Mouse (Mus musculus) urinary bladder, postnatal 10 days (tissue): ENCODE results near the gene Gm6793.

Source experiments
- DNase-seq: peaks from one replicate; pipeline ENCODE4 v3.0.0; 2022; ENCODE audit warnings: low spot score

Gene Gm6793

GRCm38 (mm10) chr8:111982116-111982515 is 32.7 kb downstream of the Gm6793 start:
- DNase-seq = no peak

DNA sequence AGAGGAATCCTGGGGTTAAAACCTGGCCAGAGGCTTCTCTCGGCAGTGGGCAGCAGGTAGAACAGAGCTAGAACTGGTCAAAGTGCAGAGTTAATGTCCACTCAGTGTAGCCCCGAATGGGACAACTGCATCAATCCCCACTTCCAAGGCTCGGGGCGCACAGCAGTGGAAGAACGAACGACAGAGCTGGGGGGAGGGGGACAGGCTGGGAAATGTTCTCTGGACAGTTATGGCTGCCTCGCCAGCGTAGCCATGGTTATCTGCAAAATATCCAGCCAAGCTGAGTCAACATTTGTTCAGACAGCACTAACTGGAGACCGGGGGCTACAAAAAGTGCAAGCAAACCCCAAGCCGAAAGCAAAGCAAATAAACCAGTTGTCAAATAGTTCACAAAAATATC is 36.7 kb downstream of the Gm6793 start:
- no peak for DNase-seq

DNA sequence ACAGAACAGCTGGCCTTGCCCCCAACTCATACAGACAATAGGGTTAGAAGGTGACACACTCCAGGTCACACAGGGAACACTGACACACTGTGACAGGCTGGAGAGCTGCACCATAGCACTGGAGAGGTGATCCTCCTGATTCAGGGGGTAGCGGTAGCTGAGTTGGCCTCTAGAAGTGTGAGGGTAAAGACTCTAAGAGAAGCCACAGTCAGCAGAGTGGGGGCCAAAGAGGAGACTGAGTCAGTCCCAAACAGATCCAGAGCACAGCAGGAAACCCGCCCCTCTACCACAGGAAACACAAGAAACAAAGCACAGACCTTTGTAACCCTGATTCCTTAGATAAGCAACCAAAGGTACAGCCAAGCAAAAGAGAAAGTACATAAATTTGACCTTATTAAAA is 38.5 kb downstream of the Gm6793 start:
- DNase-seq = no peak

DNA sequence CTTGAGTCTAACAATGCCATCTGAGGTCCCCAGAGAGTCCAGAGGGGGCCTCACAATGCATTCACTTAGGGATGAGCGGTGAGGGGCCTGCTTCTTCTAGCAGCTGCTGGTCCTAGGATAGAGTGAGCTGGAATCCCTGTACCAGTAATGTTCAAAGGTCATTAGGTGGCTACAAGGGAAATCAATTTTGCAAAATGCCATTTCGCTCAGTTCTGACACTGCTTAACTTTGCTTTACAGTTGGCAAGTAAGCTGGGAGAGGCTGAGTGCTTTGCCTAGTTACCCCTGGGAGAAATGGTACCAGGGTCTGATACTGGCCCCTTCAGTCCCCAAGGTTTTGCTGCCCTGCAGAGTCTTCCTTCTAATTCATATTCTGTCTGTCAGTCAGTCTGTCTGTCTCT is 39.1 kb downstream of the Gm6793 start:
- DNase-seq = no peak

- no peak for DNase-seq
Observed at GRCm38 (mm10) chr8:111974138-111974537, 40.7 kb downstream of the Gm6793 start.

GRCm38 (mm10) chr8:111968991-111969390 is 45.8 kb downstream of the Gm6793 start:
- DNase-seq = no peak

- DNase-seq = no peak
Observed at GRCm38 (mm10) chr8:111968541-111968940, 46.3 kb downstream of the Gm6793 start.

GRCm38 (mm10) chr8:111967246-111967870 is 47.5 kb downstream of the Gm6793 start:
- no peak for DNase-seq

- DNase-seq = no peak
Observed at GRCm38 (mm10) chr8:111964849-111965561, 49.8 kb downstream of the Gm6793 start.

DNA sequence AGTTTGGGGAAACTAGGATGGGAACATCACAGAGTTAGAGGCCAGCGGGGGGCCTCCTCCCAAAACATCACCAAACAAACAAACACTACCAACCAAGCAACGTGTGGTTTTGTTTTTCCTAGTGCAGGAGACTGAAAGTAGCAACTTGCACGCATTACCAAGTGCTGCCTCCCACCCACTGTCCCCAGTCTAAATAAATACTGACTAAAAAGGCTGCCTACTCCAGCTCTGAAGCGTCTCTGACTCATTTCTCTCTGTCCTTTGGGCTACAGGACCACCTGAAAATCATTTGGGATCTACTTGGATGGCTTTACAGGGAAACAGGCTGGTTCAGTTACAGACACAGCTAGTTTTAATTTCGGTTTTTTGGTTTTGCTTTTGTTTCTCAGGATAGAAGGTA is 50.5 kb downstream of the Gm6793 start:
- DNase-seq = no peak

GRCm38 (mm10) chr8:111963546-111963945 is 51.3 kb downstream of the Gm6793 start:
- no peak for DNase-seq
